Mouse (Mus musculus) lung, adult 2 months (tissue): ENCODE measurements at regions not wholly inside any gene's neighbourhood (a gene's known extent, or its start where the extent isn't known, plus 50 kb on each side); places are given as distances from the start of the nearest gene placed in this dataset.

Experiments used
- CTCF ChIP-seq: fragments of 200-500 bp; IDR thresholded peaks from 2 replicates; pipeline ENCODE4 v1.5.1; 2011; ENCODE audit warnings: mild to moderate bottlenecking, low read length, control low read depth; ENCODE audit not compliant: insufficient read depth
- POLR2A ChIP-seq: fragments of 200-500 bp; IDR thresholded peaks from 2 replicates; pipeline ENCODE4 v1.6.1; 2011; ENCODE audit warnings: low read depth, mild to moderate bottlenecking, control low read depth, low read length, borderline replicate concordance; ENCODE audit errors: extremely low read depth

DNA sequence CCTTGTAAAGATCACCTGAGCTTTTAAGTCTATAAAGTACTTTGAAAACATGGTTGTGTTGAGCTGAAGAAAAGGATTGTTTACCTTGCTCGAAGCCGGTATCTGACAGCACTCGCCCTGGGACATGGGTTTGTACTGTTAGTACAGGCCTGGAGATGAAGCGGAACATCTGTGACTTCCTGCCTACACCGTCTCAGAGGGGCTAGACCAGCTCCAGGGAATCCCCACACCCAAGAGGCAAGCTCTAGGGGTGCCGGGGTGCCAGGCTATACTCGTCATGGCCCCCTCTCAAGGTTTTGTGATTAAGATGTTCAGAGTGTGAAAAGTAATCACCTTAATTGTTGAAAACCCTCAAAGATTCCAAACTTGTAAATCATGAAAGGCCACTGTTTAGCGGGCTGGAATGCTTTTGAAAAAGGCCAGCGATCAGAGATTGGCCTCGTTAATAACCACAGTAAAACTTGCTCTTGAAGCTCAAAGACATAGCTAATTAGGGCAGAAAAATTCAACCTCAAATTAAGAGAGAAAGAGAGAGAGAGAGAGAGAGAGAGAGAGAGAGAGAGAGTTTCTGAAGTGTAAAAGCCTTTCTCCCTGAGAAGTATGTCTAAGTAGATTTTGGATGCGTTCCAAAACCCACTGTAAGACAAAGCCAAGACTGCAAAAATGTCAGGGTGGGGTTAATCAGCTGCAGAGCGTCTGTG lies 202.9 kb downstream of the Mycn start:
- TF ChIP-seq CTCF (no peak), POLR2A (no peak)
